Mouse (Mus musculus) embryonic facial prominence, embryonic 11.5 days (tissue): Measurements from ENCODE around the gene Gm973. TPM values are rescaled to one million over a fixed set of nuclear protein-coding genes. Genes with fewer than 3 reads are reported as not detected.
A peak's percentile ranks its signal among the peaks of the same experiment; 100 is the strongest.

Source experiments
- ATAC-seq: fragments of 200-750 bp; cut with Nextera tagmentation; replicated peaks from 2 replicates; pipeline ENCODE4 v1.8.0; 2017; ENCODE audit warnings: low read depth; ENCODE audit not compliant: insufficient number of reproducible peaks, low FRiP score, low TSS enrichment
- DNase-seq: peaks from one replicate; pipeline ENCODE4 v3.0.0-alpha.2; 2015; ENCODE audit warnings: low spot score
- H3K27ac ChIP-seq: fragments of 300-500 bp; sonication (generic); replicated peaks from 2 replicates; pipeline ENCODE4 v1.5.1; 2014; ENCODE audit warnings: mild to moderate bottlenecking, low read depth, low read length, control low read depth
- H3K27me3 ChIP-seq: fragments of 300-500 bp; sonication (generic); 2 replicates; pipeline ENCODE4 v1.6.1; 2014; ENCODE audit warnings: mild to moderate bottlenecking, low read length, moderate library complexity, mixed read lengths; ENCODE audit not compliant: control insufficient read depth, insufficient read depth
- H3K36me3 ChIP-seq: fragments of 300-500 bp; sonication (generic); replicated peaks from 2 replicates; pipeline ENCODE4 v1.6.1; 2014; ENCODE audit warnings: low read depth, mild to moderate bottlenecking, low read length, moderate library complexity, mixed read lengths; ENCODE audit not compliant: control insufficient read depth, insufficient read depth
- H3K4me1 ChIP-seq: fragments of 300-500 bp; sonication (generic); 2 replicates; pipeline ENCODE4 v1.6.1; 2014; ENCODE audit warnings: low read length, mixed read lengths; ENCODE audit not compliant: control insufficient read depth, insufficient read depth
- H3K4me2 ChIP-seq: fragments of 300-500 bp; sonication (generic); 2 replicates; pipeline ENCODE4 v1.6.1; 2014; ENCODE audit warnings: low read depth, mild to moderate bottlenecking, control low read depth, low read length, moderate library complexity
- H3K4me3 ChIP-seq: fragments of 300-500 bp; sonication (generic); 2 replicates; pipeline ENCODE4 v1.5.1; 2014; ENCODE audit warnings: low read depth, low read length, control low read depth
- H3K9ac ChIP-seq: fragments of 300-500 bp; sonication (generic); replicated peaks from 2 replicates; pipeline ENCODE4 v1.6.1; 2014; ENCODE audit warnings: mild to moderate bottlenecking, control low read depth, low read length
- H3K9me3 ChIP-seq: fragments of 300-500 bp; sonication (generic); replicated peaks from 2 replicates; pipeline ENCODE4 v1.6.1; 2016; ENCODE audit warnings: mild to moderate bottlenecking, low read length, inconsistent platforms, mixed read lengths; ENCODE audit not compliant: control insufficient read depth
- WGBS: fragments of 180-500 bp; shearing (Covaris S2); extraction: QIAGEN DNeasy Blood & Tissue Kit; methylation state at CpG from one replicate; pipeline ENCODE4 v1.1.7; 2014; 5-methylcytosine and 5-hydroxymethylcytosine counted together
- polyA plus RNA-seq: library from polyadenylated mRNA; unstranded; fragments of >200 nt; fragmentation: Nextera tagmentation; extraction: Ambion mirVana; gene quantifications from 2 replicates; pipeline ENCODE4 v1.2.1, GENCODE M21; 2014

Gm973 gene
- polyA plus RNA-seq, 1 experiment from 2014 or later = 2.3 TPM

DNA sequence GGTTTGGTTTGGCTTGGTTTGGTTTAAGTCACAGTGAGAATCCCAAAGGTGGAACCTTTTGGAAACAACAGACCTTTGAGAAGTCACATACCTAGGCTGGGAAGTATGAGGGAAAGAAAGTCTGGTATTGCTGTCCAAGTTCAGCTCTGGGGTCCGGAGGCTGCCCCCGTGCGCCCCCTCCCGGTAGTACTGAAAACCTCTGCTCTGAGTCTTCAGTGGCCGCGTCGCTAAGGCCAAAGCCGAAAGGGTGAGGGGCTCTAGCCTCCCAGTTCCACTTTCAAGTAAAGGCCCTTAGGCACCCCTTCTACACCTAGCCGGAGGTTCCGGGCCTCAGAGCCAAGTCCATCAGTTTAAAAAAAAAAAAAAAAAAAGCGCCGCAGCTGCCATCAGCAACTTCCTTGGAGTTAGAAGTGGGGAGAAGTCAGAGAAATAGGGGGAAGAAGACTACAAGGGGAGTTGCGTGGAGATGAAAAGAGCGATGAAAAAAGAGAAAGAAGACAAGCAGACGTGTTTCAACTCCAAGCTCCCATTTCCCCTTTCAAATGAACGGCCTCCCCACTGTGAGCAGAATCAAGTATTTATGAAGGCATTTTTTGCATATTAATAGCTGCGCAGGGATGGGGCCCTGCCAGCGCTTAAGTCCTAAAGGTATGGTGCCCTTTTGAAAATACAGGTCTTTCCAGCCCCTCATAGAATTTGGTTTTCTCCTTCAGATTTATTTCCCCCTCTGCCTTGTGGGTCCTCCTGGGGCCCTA lies 68.8 kb downstream of the Gm973 start:
- DNase-seq (peak; percentile 80), ATAC-seq (no peak)
- Histone ChIP-seq H3K4me3 (no peak overlapping the region), H3K27ac (no peak overlapping the region), H3K27me3 (no peaks in the 10 kb centered on the region), H3K36me3 (no peaks in the 10 kb centered on the region), H3K9ac (no peak overlapping the region), H3K4me1 (no peaks in the 10 kb centered on the region), H3K9me3 (no peaks in the 10 kb centered on the region), H3K4me2 (0 out of 2 replicates have a peak overlapping the region, but pooled peaks have one; percentile 21)
- WGBS = 8% methylated on average over 18 of the region's 18 CpGs

DNA sequence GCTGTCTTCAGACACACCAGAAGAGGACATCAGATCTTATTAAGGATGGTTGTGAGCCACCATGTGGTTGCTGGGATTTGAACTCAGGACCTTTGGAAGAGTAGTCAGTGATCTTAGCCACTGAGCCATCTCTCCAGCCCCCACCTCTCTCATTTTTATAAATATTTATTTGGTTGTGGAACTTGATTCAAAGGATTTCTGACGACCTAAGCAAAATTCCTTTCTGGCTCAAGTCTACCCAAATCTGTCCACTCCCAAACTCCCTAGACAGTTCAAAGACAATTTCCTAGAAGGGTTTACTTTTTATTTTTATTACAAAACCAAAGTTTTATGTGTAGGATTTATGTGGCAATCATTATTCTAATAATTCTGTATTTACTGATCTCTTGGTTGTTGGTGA lies 73.2 kb downstream of the Gm973 start:
- no peaks in the 10 kb centered on the region; the same call in 1 of the 2 replicates for H3K4me1 ChIP-seq
- H3K27me3 ChIP-seq = peaks cover 6% of the 10 kb centered on the region
- ATAC-seq = no peak
- no peak overlapping the region for H3K4me2 ChIP-seq
- no peak overlapping the region for H3K4me3 ChIP-seq
- 76% methylated on average over 1 of the region's 1 CpGs for WGBS
- H3K27ac ChIP-seq = no peak overlapping the region
- no peak for DNase-seq
- no peak overlapping the region for H3K9ac ChIP-seq
- H3K9me3 ChIP-seq = no peaks in the 10 kb centered on the region
- H3K36me3 ChIP-seq = no peaks in the 10 kb centered on the region

DNA sequence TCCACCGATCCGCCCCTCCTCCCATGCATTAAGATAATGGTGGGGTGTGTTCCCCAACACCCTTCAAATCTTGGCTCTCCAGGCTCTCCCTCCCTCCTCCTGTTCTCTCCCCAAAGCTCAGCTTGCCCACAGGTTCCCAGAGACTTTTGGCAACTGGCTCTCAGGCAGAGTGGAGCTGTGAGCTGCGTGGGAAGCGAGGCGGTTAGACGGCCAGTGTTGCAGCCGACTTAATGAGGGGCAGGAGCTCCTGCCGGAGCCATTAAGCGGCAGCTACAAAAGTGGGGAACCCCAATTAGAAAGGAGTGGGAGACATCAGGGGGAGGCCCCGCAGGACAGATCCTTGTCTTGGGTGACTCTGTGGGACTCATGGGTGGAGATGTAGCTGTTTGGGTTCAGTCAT lies 76.3 kb downstream of the Gm973 start:
- DNase-seq (no peak), ATAC-seq (no peak)
- no peak overlapping the region for H3K4me3 ChIP-seq
- H3K4me2 ChIP-seq = no peak overlapping the region
- no peaks in the 10 kb centered on the region; the same call in 1 of the 2 replicates for H3K4me1 ChIP-seq
- H3K9me3 ChIP-seq = no peaks in the 10 kb centered on the region
- no peaks in the 10 kb centered on the region for H3K36me3 ChIP-seq
- no peak overlapping the region for H3K27ac ChIP-seq
- no peak overlapping the region for H3K9ac ChIP-seq
- 8% methylated on average over 10 of the region's 10 CpGs for WGBS
- H3K27me3 ChIP-seq = peaks cover 6% of the 10 kb centered on the region

DNA sequence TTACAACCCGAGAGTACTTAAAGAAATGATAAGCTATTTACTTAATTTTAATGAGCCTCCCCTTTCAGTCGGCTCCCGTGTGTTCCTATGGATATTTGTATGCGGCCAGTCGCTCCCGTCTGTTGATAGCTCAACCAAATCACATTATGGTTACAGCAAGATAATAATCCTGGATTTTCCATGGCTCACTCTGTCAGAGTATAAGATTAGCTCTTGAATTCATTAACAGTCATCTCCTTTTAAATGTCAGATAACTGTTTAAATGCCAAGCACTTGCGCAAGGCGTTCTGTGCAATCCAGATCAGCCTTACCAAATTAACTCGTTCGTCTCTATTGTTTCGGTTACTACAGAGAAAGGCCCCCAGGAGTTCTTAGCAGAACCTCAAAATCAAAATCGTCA lies 76.8 kb downstream of the Gm973 start:
- Histone ChIP-seq H3K4me3 (no peak overlapping the region), H3K9ac (no peak overlapping the region), H3K4me1 (no peaks in the 10 kb centered on the region; the same call in 1 of the 2 replicates), H3K9me3 (no peaks in the 10 kb centered on the region), H3K27me3 (peaks cover 6% of the 10 kb centered on the region), H3K36me3 (no peaks in the 10 kb centered on the region), H3K4me2 (no peak overlapping the region), H3K27ac (no peak overlapping the region)
- ATAC-seq (no peak), DNase-seq (no peak)
- WGBS = 26% methylated on average over 12 of the region's 12 CpGs

DNA sequence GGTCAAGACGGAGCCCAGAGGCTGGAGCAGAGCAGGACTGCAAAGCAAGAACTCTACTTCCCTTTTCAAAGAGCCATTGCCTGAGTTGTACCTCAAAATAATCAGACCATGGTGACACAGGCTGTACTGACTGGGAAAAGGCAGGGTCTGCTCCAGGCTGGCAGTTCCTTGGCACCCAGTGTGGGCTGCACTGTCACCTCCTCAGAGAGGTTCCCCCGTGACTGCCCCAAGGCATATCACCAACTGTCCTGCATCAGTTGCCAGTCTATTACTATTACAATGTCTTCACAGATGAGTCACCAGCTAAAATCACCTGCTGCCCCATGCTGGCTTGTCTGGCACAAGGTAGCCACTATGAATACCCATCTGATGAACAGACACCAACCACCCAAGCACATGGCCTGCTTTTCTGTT lies 77.6 kb downstream of the Gm973 start:
- Histone ChIP-seq H3K36me3 (no peaks in the 10 kb centered on the region), H3K4me2 (no peak overlapping the region), H3K4me3 (no peak overlapping the region), H3K9ac (no peak overlapping the region), H3K27me3 (peaks cover 6% of the 10 kb centered on the region), H3K27ac (no peak overlapping the region), H3K4me1 (no peaks in the 10 kb centered on the region; the same call in 1 of the 2 replicates), H3K9me3 (no peaks in the 10 kb centered on the region)
- DNase-seq (no peak), ATAC-seq (no peak)
- WGBS = 60% methylated on average over 2 of the region's 2 CpGs

DNA sequence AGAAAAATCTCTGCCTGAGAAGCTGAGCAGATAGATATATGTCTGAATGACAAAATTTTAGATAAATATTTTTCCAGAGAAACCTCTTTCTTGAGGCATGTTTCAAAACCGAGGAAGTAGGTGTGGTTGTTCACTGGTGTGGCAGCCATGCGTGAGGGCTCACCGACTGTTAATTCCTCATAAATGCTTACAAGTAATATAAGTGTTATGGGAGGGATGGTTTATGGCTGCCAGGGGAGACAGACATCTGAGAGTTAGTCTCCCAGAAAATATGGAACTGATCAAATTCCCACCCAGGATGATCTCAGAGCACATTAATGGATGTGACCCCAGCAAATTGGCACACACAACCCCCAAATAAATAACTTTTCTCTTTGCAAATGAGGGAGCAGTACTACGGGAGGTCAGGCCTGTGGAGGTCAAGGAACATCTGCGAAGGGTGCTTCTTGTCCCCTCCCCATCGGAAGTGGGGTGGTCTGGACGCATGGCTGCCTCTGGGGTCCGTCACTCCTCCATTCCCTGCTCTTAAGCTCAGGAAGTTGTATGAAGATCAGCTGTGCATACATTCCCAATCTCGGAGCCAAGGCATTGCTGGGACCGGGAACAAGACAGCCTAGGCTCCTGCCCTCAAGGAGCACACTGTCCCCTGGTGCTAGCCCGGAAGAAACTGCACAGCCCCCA lies 78.7 kb downstream of the Gm973 start:
- no peak overlapping the region for H3K9ac ChIP-seq
- ATAC-seq = no peak
- WGBS = 78% methylated on average over 11 of the region's 11 CpGs

DNA sequence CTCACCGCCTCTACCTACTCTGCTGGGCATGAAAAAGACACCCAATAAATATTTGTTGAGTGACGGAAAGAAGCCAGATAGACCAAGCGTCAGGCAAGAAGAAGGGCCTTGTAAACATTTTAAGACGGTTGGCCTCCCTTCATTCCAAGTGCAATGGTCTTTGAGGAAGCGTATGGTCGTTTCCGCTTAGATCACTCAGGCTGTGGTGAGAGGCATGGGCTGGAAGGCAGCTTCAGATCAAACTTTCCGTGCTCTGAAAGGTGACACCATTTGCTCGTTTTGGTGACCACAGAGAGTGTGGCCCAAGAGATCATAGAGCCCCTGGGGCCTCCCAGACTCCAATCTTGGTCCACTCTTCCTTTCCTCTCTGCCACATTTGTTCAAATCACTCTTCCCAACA lies 79.5 kb downstream of the Gm973 start:
- no peak for ATAC-seq
- H3K9me3 ChIP-seq = no peaks in the 10 kb centered on the region
- no peak overlapping the region for H3K9ac ChIP-seq
- H3K27ac ChIP-seq = no peak overlapping the region
- no peaks in the 10 kb centered on the region for H3K36me3 ChIP-seq
- H3K4me2 ChIP-seq = no peak overlapping the region
- WGBS = 73% methylated on average over 9 of the region's 9 CpGs
- DNase-seq = no peak
- no peaks in the 10 kb centered on the region for H3K4me1 ChIP-seq
- H3K4me3 ChIP-seq = no peak overlapping the region
- H3K27me3 ChIP-seq = peaks cover 6% of the 10 kb centered on the region

More for the DNA sequence above, 78.7 kb downstream of the Gm973 start:
- H3K9me3 ChIP-seq = no peaks in the 10 kb centered on the region
- H3K27ac ChIP-seq = no peak overlapping the region
- H3K4me1 ChIP-seq = no peaks in the 10 kb centered on the region; the same call in 1 of the 2 replicates
- no peaks in the 10 kb centered on the region for H3K36me3 ChIP-seq
- no peak overlapping the region for H3K4me3 ChIP-seq
- no peak for DNase-seq
- H3K4me2 ChIP-seq = no peak overlapping the region
- H3K27me3 ChIP-seq = peaks cover 6% of the 10 kb centered on the region
